Mouse (Mus musculus): ENCODE measurements around the gene Sarnp.

GRCm38 (mm10) chr10:128915550-128915949, 98.4 kb downstream of the Sarnp start:
- no peak for TF ChIP-seq POLR2A (IDR thresholded peaks at IDR 0.05; ENCODE audit: borderline replicate concordance, extremely low read depth, low read depth, low read length)
- TF ChIP-seq CTCF (IDR thresholded peaks at IDR 0.05; ENCODE audit: insufficient read depth, low read length): no peak

Data from lung, adult 2 months (tissue).